Mouse (Mus musculus) olfactory bulb, adult 2 months (tissue): ENCODE data around the gene Tnfrsf14.

Source experiments
- CTCF ChIP-seq: fragments of 200-500 bp; IDR thresholded peaks from 2 replicates; pipeline ENCODE4 v1.5.1; 2012; ENCODE audit warnings: low read depth, mild to moderate bottlenecking, low read length, moderate library complexity; ENCODE audit not compliant: insufficient read depth
- POLR2A ChIP-seq: fragments of 200-500 bp; IDR thresholded peaks from 2 replicates; pipeline ENCODE4 v1.6.1; 2012; ENCODE audit warnings: mild to moderate bottlenecking, low read depth, low read length, moderate library complexity; ENCODE audit not compliant: insufficient read depth

DNA sequence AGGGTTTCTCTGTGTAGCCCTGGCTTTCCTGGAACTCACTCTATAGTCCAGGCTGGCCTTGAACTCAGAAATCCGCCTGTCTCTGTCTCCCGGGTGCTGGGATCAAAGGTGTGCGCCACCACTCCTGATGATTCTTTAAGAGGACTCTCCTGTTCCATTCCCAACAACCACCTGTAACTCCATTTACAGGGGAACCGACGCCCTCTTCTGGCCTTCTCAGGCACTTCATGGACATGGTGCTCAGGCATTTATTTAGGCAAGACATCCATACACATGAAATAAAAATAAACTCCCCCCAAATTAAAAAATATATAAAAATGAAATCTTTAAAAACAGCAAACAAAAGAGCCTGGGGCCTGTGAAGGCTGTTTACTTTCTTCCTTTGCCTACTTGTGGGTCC lies 38.8 kb upstream of the Tnfrsf14 start:
- TF ChIP-seq CTCF (no peak), POLR2A (no peak)
